Mouse (Mus musculus): ENCODE measurements at regions not wholly inside any gene's neighbourhood (a gene's known extent, or its start where the extent isn't known, plus 50 kb on each side); places are given as distances from the start of the nearest gene placed in this dataset.
A peak's percentile ranks its signal among the peaks of the same experiment; 100 is the strongest.

GRCm38 (mm10) chr16:25042669-25043440, 243.8 kb upstream of the Tprg start:
- DNase-seq (ENCODE audit: low read depth, low spot score), result no peak

- no peak for DNase-seq (ENCODE audit: low read depth, low spot score)
These were observed 242.0 kb upstream of the Tprg start for GRCm38 (mm10) chr16:25044637-25045036.

GRCm38 (mm10) chr16:25047726-25048125, 238.9 kb upstream of the Tprg start:
- no peak for DNase-seq (ENCODE audit: low read depth, low spot score)

GRCm38 (mm10) chr16:25049928-25050510, 236.6 kb upstream of the Tprg start:
- DNase-seq (ENCODE audit: low read depth, low spot score), result no peak

- DNase-seq (ENCODE audit: low read depth, low spot score), result no peak
These were observed 235.6 kb upstream of the Tprg start for GRCm38 (mm10) chr16:25051044-25051443.

GRCm38 (mm10) chr16:25052428-25052827, 234.2 kb upstream of the Tprg start:
- no peak for DNase-seq (ENCODE audit: low read depth, low spot score)

GRCm38 (mm10) chr16:25052917-25053343, 233.7 kb upstream of the Tprg start:
- DNase-seq (ENCODE audit: low read depth, low spot score), result no peak

GRCm38 (mm10) chr16:25054304-25054703, 232.3 kb upstream of the Tprg start:
- no peak for DNase-seq (ENCODE audit: low read depth, low spot score)

GRCm38 (mm10) chr16:25055376-25055775, 231.2 kb upstream of the Tprg start:
- no peak for DNase-seq (ENCODE audit: low read depth, low spot score)

- no peak for DNase-seq (ENCODE audit: low read depth, low spot score)
These were observed 228.4 kb upstream of the Tprg start for GRCm38 (mm10) chr16:25058051-25058747.

- DNase-seq (ENCODE audit: low read depth, low spot score), result peak; percentile 92
These were observed 227.7 kb upstream of the Tprg start for GRCm38 (mm10) chr16:25058812-25059501.

- DNase-seq (ENCODE audit: low read depth, low spot score), result no peak
These were observed 227.1 kb upstream of the Tprg start for GRCm38 (mm10) chr16:25059504-25059992.

GRCm38 (mm10) chr16:25060266-25060665, 226.4 kb upstream of the Tprg start:
- DNase-seq (ENCODE audit: low read depth, low spot score), result no peak

- DNase-seq (ENCODE audit: low read depth, low spot score), result no peak
These were observed 225.0 kb upstream of the Tprg start for GRCm38 (mm10) chr16:25061631-25062030.

- no peak for DNase-seq (ENCODE audit: low read depth, low spot score)
These were observed 222.6 kb upstream of the Tprg start for GRCm38 (mm10) chr16:25063981-25064380.

- DNase-seq (ENCODE audit: low read depth, low spot score), result no peak
These were observed 222.1 kb upstream of the Tprg start for GRCm38 (mm10) chr16:25064538-25064937.

- DNase-seq (ENCODE audit: low read depth, low spot score), result no peak
These were observed 219.8 kb upstream of the Tprg start for GRCm38 (mm10) chr16:25066822-25067221.

GRCm38 (mm10) chr16:25067276-25068249, 219.1 kb upstream of the Tprg start:
- no peak for DNase-seq (ENCODE audit: low read depth, low spot score)

- DNase-seq (ENCODE audit: low read depth, low spot score), result no peak
These were observed 205.8 kb upstream of the Tprg start for GRCm38 (mm10) chr16:25080811-25081210.

GRCm38 (mm10) chr16:25083729-25084128, 202.9 kb upstream of the Tprg start:
- DNase-seq (ENCODE audit: low read depth, low spot score), result no peak

All from brain, embryonic 18.5 days (tissue).